Mouse (Mus musculus) E14TG2a.4 (cell line): Measurements from ENCODE around the gene Prss44.
A peak's percentile ranks its signal among the peaks of the same experiment; 100 is the strongest.

Experiments
- H3K27me3 ChIP-seq: 2 replicates; pipeline ENCODE4 v1.6.1; 2014; ENCODE audit warnings: low read length, control low read depth; ENCODE audit not compliant: insufficient read depth
- H3K36me3 ChIP-seq: 2 replicates; pipeline ENCODE4 v1.6.1; 2014; ENCODE audit warnings: low read length, control low read depth; ENCODE audit not compliant: insufficient read depth
- H3K4me1 ChIP-seq: replicated peaks from 2 replicates; pipeline ENCODE4 v1.6.1; 2014; ENCODE audit warnings: low read depth, low read length, control low read depth
- H3K4me3 ChIP-seq: replicated peaks from 2 replicates; pipeline ENCODE4 v1.5.1; 2014; ENCODE audit warnings: mild to moderate bottlenecking, low read length
- H3K9me3 ChIP-seq: 2 replicates; pipeline ENCODE4 v1.6.1; 2014; ENCODE audit warnings: low read length, control low read depth
- CTCF ChIP-seq: conservative IDR thresholded peaks from 2 replicates; pipeline ENCODE4 v1.5.1; 2014; ENCODE audit warnings: low read length
- NANOG ChIP-seq: IDR thresholded peaks from 2 replicates; pipeline ENCODE4 v1.6.1; 2014; ENCODE audit warnings: borderline replicate concordance, low read length, mixed read lengths
- POU5F1 ChIP-seq: IDR thresholded peaks from 2 replicates; pipeline ENCODE4 v1.6.1; 2014; ENCODE audit warnings: low read length, borderline replicate concordance

The Prss44 gene

DNA sequence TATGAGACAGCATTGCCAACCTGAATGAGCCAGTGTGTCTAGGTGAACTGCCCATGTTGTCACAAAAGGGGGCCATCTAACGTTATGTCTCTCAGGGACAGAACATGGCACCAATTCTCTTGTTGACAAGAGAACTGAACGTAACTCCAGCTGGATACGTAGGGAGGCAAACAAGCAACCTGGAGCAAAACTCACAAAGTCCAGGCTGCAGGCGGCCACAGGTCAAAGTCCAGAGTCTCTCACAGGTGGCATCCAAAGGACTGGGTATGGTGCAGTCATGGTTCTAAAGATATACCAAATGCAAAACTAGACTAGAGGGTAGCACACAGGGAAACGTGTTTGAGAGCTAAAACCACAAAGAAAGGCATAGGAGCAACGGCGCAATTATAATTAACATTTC, 7.6 kb downstream of the Prss44 start:
- TF ChIP-seq CTCF (no peak), POU5F1 (no peak), NANOG (no peak)
- no peaks in the 10 kb centered on the region for H3K36me3 ChIP-seq

DNA sequence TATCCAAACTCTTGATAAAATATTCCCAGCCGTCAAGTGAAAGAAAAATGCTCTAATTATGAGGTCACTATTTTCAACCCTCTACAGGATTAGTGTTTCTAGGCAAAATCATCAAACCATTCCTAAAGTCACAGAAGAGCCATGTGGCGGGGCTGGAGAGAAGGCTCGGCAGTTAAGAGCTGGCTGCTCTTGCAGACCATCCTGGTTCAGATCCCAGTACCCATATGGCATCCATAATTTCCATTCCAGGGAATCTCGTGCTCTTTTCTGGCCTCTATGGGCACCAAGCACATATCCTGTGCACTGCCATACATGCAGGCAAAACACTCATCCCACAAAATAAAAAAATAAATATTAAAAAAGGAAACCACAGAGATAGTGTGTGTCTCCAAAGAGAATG, 11.6 kb downstream of the Prss44 start:
- Histone ChIP-seq H3K4me1 (peaks cover 12% of the 10 kb centered on the region), H3K9me3 (no peaks in the 10 kb centered on the region), H3K4me3 (no peak overlapping the region), H3K27me3 (peaks cover 68% of the 10 kb centered on the region), H3K36me3 (no peaks in the 10 kb centered on the region)
- no peak for TF ChIP-seq NANOG
- TF ChIP-seq CTCF: no peak
- TF ChIP-seq POU5F1: no peak

More for the DNA sequence above, 7.6 kb downstream of the Prss44 start:
- no peak overlapping the region for H3K4me3 ChIP-seq
- H3K4me1 ChIP-seq: peaks cover 3% of the 10 kb centered on the region; the same call in 1 of the 2 replicates
- H3K9me3 ChIP-seq: no peaks in the 10 kb centered on the region
- H3K27me3 ChIP-seq: peaks cover 75% of the 10 kb centered on the region

DNA sequence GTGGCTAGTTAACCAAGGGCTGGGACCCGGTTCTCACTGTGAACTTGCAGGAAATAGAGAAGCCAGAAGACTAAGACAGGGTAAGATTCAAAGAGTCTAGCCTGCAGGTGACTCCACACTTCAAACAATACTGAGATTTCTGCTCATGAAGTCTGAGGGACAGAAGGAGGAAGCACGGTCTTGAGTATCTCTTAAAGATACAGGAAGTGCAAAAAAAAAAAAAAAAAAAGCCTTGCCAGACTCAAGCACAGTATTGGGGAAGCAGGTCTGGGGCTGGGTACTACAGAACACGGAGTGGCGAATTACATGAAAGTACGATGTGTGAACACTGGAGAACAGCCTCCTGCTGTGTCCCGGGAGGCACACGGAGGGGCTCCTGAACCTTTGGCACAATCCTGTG, 12.0 kb downstream of the Prss44 start:
- H3K27me3 ChIP-seq: peaks cover 68% of the 10 kb centered on the region
- H3K4me3 ChIP-seq: no peak overlapping the region
- TF ChIP-seq NANOG: no peak
- TF ChIP-seq CTCF: no peak
- TF ChIP-seq POU5F1: no peak
- H3K4me1 ChIP-seq: peaks cover 12% of the 10 kb centered on the region
- H3K36me3 ChIP-seq: no peaks in the 10 kb centered on the region
- H3K9me3 ChIP-seq: no peaks in the 10 kb centered on the region

DNA sequence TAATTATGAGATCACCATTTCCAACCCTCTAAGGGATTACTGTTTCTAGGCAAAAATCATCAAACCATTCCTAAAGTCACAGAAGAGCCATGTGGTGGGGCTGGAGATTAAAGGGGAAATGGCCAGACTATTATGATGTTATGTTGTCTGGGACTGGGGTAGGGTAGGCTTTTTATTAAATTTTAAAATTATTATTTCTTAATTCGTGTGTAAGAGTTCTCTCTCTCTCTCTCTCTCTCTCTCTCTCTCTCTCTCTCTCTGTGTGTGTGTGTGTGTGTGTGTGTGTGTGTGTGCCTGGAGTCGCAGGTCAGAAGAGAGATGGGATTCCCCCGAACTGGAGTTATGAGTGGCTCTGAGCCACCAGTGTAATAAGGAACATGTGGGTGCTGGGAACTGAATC, 12.6 kb downstream of the Prss44 start, which contains the start of gene Prss43:
Prss43 (plus strand) TSS at position 301 of the 400 bp plus-strand sequence.
- Histone ChIP-seq H3K9me3 (no peaks in the 10 kb centered on the region), H3K36me3 (no peaks in the 10 kb centered on the region)
- TF ChIP-seq NANOG (no peak), POU5F1 (no peak), CTCF (no peak)

DNA sequence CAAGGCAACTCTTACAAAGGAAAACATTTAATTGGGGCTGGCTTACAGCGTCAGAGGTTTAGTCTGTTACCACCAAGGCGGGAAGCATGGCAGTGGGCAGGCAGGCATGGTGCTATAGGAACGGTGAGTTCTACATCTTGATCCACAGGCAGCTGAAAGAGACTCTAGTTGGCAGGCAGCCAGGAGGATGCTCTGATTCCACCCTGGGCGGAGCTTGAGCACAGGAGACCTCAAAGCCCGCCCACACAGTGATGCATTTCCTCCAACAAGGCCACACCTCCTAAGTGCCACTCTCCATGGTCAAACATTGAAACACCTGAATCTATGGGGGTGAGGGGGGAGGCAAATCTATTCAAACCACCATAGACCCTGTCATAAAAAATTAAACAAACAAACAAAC, 19.2 kb downstream of the Prss44 start:
- H3K36me3 ChIP-seq: no peaks in the 10 kb centered on the region
- TF ChIP-seq POU5F1: no peak
- no peak for TF ChIP-seq NANOG
- TF ChIP-seq CTCF: no peak

More for the DNA sequence above, 12.6 kb downstream of the Prss44 start, which contains the start of gene Prss43:
- Histone ChIP-seq H3K27me3 (peaks cover 68% of the 10 kb centered on the region), H3K4me3 (peak within 1 kb of the TSS; percentile 50), H3K4me1 (peaks cover 12% of the 10 kb centered on the region)

DNA sequence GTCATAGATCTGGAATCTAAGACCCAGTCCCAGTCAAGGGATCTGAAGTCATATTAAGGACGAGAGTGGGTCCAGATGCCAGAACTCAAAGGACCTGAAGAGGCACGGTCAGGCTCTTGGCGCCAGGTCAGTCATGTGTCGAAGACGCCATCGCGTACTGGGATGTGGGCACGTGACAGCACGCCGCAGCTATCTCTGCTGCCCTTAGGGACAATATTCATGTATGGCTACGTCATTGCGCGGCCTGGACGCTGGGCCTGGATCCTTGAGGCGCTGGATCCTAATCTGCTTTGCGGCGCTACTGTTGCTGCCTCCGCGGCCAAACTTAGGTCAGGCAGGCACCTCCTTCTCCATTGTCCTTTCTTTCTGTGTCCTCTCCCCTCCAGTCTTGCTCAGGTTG, 20.6 kb downstream of the Prss44 start, which contains the start of gene Prss45:
Prss45 (plus strand) TSS at position 178 of the 400 bp plus-strand sequence.
- Histone ChIP-seq H3K36me3 (no peaks in the 10 kb centered on the region), H3K27me3 (peaks cover 17% of the 10 kb centered on the region), H3K9me3 (no peaks in the 10 kb centered on the region), H3K4me3 (peak within 1 kb of the TSS; percentile 72), H3K4me1 (peaks cover 51% of the 10 kb centered on the region)
- no peak for TF ChIP-seq NANOG
- TF ChIP-seq POU5F1: no peak
- TF ChIP-seq CTCF: no peak

More for the DNA sequence above, 19.2 kb downstream of the Prss44 start:
- Histone ChIP-seq H3K4me1 (peaks cover 40% of the 10 kb centered on the region), H3K9me3 (no peaks in the 10 kb centered on the region), H3K27me3 (peaks cover 26% of the 10 kb centered on the region), H3K4me3 (peak overlapping the region; percentile 24; the same call in 1 of the 2 replicates)

DNA sequence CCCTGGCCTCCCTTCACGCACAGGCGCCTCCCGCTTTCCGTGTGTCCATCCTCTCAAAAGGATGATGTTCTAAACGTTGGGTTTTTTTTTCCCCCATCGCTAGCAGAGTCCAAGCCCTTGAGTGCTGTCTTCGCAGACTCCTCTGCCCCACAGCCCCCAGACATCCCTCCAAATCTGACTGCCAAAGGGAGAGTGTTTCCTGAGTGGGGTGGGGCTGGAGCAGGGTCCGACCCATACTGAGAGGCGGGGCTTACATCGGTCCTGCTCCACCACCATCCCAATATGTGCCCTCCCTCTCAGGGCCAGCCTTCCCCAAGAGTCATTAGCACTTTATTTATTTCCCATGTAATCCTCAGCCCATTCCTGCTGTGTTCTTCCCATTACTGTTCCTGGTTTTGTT, 21.2 kb downstream of the Prss44 start:
- peaks cover 18% of the 10 kb centered on the region for H3K27me3 ChIP-seq
- H3K4me1 ChIP-seq: peaks cover 52% of the 10 kb centered on the region
- no peaks in the 10 kb centered on the region for H3K36me3 ChIP-seq
- no peaks in the 10 kb centered on the region for H3K9me3 ChIP-seq
- TF ChIP-seq NANOG (no peak), CTCF (no peak), POU5F1 (no peak)
- H3K4me3 ChIP-seq: peak overlapping the region; percentile 72

DNA sequence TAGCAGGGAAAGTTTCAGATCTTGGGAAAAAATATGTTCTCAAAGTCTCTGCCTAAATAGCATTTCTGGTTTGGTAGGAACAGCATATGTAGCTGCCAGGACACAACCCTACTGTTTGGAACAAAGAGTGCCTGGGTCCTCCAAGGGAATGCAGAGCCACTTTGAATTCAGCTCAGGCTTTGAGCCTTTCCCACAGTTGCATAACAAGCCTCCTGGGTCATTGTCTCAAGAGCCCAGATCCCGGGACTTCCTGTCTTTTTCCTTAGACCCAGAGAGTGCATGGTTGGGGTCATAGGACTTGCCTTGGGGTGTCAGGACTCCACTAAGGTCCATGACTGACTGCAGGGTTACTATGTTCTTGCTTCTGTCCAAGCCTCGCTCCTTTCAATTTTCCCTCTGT, 22.3 kb downstream of the Prss44 start:
- no peak for TF ChIP-seq NANOG
- TF ChIP-seq POU5F1: no peak
- TF ChIP-seq CTCF: no peak
- no peak overlapping the region for H3K4me3 ChIP-seq
- no peaks in the 10 kb centered on the region for H3K9me3 ChIP-seq
- H3K36me3 ChIP-seq: no peaks in the 10 kb centered on the region
- peaks cover 59% of the 10 kb centered on the region for H3K4me1 ChIP-seq
- peaks cover 14% of the 10 kb centered on the region for H3K27me3 ChIP-seq

DNA sequence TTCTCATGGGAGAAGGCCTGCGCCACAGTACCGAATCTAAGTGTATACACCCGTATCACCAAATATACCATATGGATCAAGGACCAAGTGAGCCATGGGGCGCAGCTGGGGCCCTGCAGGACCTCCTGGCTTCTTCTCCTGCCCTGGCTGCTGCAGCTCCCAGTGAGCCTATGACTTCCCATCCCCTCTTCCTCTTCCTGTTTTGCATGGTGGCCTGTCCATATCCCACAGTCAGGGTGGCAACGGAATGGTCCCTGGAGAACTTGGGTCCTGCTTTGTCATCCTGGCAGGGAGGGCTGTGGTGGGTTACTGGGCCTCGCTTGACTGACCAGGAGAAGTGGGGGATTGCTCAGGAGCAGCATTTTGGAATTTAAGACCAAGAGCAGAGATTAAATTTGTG, 27.1 kb downstream of the Prss44 start:
- Histone ChIP-seq H3K4me3 (no peak overlapping the region), H3K36me3 (no peaks in the 10 kb centered on the region), H3K9me3 (no peaks in the 10 kb centered on the region), H3K27me3 (peaks cover 10% of the 10 kb centered on the region; the same call in 1 of the 2 replicates), H3K4me1 (peaks cover 32% of the 10 kb centered on the region)
- TF ChIP-seq NANOG (no peak), CTCF (no peak), POU5F1 (no peak)
